Mouse (Mus musculus): Measurements from ENCODE around the gene Plrg1.

The Plrg1 gene

DNA sequence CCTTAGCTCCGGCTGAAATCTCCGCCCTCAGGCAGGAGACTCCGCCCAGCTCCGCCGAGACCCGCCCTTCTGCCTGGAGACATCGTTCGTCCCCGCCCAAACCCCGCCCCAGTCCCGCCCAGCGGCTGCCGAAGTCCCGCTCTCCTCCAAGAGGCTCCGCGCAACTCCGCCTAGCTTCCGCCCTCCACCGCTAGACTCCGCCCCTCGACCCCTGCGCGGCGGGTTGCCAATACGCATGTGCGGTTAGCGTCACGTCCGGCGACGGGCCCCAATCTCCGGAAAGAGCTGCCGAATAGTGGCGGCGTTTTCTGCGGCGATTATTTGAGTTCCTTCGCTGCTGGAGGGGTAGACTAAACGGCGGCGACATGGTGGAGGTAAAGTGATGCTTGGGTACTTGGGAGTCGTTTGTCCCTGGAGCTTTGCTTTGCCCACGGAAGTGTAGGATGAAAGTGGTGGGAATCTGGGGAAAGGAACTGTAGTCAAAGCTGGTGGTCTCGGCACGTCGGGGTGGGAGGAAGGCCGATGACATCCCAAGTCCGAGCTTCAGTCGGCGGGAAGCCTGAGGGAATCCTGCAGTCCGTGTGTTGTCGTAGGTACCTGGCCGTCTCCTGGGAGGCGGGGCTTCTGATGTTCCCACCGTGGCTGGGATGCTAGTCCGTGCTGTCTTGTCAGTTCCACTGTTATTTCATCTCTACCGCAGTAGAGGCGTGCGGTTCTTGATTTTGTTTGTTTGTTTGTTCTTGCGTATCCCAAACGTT, at the start of gene Plrg1:
Gene Plrg1 (plus strand): TSS at position 242 of the 758 bp plus-strand sequence.
- DNase-seq (ENCODE audit: low spot score in 2 of 2), result peak; percentile 97 to 99

DNA sequence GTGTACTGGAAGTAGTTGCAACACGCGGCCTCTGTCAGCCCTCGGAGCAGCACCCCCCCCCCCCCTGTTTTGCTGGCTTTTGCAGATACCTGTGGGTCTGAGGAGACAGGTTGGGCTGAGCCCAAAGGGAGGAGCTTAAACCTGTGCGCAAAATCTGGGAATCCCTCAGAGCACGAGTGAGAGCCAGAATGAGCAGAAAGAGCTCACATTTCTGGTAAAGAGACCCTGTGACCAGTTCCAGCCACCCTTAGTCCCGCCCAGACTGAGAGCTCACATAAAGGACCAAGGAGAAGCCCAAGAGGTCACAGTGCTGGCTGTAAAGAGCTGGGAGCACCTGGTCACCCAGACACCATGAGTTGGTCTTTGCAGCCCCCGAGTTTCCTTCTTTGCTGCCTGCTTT, 47.8 kb upstream of the Plrg1 start, which contains the start of gene Fgg:
Gene Fgg (plus strand): TSS at position 168 of the 400 bp plus-strand sequence.
- no peak for DNase-seq (ENCODE audit: low spot score in 2 of 2)

DNA sequence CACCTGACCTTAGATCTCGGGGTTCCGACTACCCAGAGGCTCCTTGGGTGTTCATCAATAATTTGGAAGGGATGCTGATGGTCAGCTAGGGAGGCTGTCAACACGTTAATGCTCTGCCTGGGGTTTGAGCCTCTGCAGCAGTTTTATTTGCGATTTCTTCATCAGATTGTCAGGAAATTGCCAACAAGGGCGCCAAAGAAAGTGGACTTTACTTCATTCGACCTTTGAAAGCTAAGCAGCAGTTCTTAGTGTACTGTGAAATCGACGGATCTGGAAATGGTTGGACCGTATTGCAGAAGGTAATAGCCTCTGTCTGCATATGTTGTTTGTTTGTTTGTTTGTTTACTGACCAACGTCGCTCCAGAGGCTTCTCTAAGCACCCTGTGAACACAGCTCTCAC, 45.0 kb upstream of the Plrg1 start:
- no peak for DNase-seq (ENCODE audit: low spot score in 2 of 2)

DNA sequence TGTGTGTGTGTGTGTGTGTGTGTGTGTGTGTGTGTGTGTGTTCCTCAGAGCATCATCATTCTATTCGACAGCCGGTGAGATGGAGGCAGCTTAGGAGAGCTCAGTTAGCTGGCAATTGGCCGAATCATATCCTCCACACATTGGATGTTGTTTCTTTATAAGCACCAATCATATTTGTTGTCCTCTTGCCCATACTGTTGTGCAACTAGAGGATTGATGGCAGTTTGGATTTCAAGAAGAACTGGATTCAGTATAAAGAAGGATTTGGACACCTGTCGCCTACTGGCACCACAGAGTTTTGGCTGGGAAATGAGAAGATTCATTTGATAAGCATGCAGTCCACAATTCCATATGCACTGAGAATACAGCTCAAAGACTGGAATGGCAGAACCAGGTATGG, 44.2 kb upstream of the Plrg1 start:
- DNase-seq (ENCODE audit: low spot score in 2 of 2), result no peak

DNA sequence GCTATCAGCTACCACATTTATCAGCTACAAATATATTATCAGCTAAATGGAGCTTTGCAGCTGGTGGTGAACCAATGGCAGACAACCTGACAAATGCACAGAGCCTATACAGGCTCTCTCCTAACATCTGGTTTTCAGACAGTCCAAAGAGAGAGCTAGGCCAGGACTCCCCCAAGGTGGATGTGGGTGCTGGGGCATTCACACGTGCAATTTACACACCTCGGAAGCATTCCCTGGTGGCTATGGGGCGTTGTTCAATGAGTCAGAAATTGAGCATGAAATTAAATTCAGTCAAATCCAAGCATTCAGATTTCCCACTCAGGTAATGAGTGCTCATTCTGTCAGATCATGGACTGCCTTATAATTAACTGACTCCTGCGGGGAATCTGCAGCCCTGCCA, 43.8 kb upstream of the Plrg1 start:
- DNase-seq (ENCODE audit: low spot score in 2 of 2), result no peak

DNA sequence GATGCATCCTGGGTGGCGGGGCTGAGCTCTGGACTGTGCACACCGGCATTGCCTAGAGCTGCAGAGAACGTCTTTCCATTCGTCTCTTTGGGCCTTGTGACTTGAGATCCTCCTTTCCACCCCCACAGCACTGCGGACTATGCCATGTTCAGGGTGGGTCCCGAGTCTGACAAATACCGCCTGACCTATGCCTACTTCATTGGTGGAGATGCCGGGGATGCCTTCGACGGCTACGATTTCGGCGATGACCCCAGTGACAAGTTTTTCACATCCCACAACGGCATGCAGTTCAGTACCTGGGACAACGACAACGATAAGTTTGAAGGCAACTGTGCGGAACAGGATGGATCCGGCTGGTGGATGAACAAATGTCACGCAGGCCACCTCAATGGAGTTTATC, 42.7 kb upstream of the Plrg1 start:
- DNase-seq (ENCODE audit: low spot score in 2 of 2), result no peak

DNA sequence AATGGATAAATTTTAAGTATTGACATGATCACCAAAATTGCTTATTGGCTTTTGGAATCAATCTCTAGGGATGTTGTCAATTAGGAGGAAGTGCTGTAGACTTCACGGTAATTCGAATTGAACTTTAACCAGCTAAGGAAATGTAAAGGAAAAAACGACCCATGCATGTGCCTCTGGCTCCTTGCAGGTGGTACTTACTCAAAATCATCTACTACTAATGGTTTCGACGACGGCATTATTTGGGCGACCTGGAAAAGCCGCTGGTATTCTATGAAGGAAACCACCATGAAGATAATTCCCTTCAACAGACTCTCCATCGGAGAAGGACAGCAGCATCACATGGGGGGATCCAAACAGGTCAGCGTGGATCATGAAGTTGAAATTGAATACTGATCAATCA, 41.4 kb upstream of the Plrg1 start:
- DNase-seq (ENCODE audit: low spot score in 2 of 2), result no peak

DNA sequence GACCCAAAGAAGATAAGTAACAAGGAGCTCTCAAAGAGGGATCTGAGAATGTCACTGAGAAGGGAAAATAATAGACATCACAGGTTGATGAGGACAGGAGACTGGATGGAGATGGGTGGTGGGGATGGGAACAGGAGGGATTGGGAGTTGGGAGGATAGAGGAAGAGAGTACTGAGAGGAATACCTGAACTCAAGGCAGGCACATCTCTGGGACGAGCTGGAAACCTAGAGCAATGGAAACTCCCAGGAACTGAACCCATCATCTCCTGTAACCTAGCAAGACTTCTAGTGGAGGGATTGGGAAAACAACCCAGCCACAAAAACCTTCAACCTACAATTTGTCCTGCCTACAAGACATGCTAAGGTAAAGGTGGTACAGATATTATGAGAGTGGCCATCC, 39.1 kb upstream of the Plrg1 start:
- no peak for DNase-seq (ENCODE audit: low spot score in 2 of 2)

DNA sequence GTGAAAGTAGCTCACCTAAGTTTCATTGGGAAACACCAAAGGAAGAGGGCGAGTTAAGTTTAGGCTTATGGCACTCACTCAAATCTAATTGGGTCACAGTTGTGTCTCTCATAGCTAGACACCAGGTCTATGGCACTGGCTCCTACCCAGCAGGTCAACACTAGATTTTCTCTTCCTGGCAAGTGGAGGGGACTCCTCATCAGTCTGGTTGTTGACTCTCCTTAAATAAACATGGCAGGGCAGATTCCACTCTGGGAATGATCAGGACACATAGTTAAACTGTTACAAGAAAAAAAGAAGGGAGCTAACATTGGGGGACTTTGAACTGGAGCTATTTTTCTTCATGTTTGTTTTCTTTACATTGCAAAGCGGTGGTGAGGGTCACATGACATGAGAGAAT, 34.9 kb upstream of the Plrg1 start:
- no peak for DNase-seq (ENCODE audit: low spot score in 2 of 2)

DNA sequence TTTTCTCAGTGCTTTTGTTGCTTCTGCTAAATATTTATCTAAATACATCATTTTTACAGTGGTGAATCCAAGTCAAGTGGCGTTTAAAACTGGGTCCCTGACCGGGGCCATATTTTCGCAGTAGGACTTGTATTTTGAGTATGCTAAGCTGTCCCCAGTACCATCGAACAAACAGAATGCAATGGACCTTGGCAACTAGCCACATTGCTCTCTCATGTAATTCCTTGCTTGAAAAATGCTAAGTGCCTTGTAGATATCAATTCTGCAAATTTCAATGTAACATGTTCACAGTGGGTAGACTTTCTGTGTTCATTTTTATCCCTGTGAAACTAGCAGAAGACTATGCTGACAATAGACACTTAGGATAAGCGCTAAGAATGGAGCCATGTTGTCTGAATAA, 34.1 kb upstream of the Plrg1 start:
- DNase-seq (ENCODE audit: low spot score in 2 of 2), result no peak

DNA sequence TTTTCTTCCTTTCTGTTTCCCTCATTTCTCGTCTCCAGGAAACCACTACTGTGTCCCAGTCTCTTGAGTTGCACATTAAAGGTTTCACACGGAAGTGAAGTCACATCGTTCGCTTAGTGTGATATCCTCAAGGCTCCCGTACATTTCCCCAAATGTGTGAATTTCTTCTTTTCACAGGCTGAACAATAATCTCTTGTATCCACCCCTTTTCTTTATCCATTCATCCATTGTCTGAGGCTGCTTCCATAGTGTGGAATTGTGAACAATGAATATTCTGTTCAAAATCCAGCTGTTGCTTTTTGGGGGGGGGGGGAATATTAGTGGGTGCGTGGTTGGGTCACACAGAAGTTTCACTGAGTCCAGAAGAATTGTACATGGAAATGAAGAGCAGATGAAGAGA, 30.3 kb upstream of the Plrg1 start:
- no peak for DNase-seq (ENCODE audit: low spot score in 2 of 2)

DNA sequence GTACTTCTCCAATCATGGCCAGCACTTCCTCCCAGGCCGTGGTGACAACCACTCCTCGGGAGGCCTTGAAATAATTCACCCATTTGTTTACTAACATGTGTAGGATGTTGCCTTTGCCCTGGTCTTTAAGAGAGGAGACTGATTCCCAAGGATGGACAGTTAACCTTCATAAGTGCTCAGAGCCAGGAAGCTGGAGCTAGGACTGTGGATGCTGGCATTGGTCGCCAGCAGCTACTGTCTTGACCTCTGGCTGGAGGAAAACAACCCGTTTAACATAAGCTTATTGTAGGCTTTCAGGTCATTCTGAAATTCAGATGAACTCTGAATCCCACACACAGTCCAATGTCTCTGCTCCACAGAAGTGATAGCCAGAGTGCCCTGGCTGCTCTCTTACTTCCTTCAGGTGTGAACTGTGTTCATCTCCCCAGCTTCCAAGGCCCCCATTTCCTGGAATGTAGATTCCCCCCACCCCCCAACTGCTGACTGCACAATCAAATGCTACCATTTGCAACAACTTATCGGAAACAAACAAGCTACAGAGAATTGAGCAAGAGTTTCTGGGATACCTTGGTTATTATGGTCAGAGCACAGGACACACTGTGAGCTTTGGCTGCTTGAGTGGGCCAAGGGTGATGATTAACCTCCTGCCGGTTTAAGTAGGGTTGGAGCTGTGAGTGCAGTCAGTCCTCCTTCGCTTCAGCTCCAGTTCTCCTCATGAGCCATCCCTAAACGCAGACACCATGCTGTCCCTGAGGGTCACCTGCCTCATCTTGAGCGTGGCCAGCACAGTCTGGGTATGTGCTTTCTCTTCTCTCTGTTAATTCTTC, 29.6 kb upstream of the Plrg1 start, which contains the start of gene Fga:
Gene Fga (plus strand): TSS at position 602 of the 827 bp plus-strand sequence.
- DNase-seq (ENCODE audit: low spot score in 2 of 2), result no peak

DNA sequence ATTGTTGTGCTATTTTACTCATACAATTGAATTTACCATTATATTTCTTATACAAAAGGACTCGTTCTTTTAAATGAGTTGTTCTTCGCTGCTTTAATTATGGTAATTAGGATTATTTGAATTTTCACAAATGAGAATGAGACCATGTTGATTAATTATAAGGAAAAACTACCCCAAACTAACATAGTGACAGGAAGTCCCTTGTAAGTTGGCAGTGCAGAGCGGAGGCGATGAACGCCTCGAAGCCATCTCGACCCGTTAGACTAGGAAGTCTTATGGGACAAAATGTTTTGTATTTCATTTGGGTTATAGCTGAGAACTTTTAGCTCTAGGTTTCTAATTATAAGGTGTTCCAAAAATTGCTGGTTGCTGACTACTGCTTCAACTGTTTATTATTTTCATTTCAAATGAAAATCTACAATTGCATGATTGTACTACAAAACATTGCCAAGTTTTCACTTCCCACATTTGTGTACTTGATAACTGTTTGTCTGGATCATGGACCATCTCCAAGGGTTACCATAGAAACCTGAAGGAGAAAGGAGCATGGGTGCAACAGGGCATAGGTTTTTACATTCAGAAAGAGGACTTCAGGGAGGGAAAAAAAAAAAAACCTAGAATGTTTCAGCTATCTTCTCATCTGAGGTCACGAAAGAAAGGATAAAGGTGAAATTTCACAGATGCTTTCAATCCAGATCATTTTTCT, 27.6 kb upstream of the Plrg1 start:
- no peak for DNase-seq (ENCODE audit: low spot score in 2 of 2)

DNA sequence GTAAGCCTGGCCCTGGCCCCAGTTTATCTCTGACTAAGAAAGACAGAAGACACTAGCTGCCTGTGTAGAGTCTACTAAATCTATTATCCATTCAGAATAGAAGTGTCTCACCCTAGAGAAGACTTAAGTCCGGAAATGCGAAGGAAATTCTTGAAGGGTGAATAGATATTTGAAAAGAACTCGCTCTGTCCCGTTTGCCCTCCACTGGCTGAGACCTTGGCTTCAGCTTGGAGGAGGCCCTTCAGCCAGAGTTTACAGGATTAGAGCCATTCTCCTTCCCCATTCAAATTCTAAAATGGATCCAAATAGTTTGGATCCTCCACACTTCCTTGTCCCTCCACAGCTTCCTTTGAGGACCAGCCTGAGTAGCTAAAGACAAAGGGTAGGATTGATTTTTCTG, 25.0 kb upstream of the Plrg1 start:
- DNase-seq (ENCODE audit: low spot score in 2 of 2), result no peak

DNA sequence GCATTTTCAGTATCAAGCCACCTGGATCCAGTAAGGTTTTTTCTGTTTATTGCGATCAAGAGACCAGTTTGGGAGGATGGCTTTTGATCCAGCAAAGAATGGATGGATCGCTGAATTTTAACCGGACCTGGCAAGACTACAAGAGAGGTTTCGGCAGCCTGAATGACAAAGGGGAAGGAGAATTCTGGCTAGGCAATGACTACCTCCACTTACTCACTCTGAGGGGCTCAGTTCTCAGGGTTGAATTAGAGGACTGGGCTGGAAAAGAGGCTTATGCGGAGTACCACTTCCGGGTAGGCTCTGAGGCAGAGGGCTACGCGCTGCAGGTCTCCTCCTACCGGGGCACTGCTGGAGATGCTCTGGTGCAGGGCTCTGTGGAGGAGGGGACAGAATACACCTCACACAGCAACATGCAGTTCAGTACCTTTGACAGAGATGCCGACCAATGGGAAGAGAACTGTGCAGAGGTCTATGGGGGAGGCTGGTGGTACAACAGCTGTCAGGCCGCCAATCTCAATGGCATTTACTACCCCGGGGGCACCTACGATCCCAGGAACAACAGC, 22.5 kb upstream of the Plrg1 start:
- DNase-seq (ENCODE audit: low spot score in 2 of 2), result no peak

DNA sequence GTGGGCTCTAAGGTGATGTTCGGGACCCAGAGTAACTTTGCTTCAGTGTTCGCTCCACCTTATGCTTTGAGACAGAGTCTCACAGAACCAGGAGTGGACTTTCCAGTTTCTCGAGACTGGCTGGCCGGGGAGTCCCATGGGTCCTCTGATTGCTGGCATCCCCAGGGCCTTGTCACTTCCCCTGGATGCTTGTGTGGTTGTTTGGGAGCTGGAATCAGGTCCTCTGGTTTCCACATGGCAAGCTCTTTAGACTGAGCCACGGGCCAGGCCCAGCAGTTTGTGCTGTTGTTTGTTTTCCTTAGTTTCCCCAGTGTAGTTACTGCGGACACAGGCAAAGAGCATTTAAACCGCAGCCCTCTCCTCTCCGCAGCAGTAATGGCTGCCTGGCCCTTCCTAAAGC, 21.5 kb upstream of the Plrg1 start:
- no peak for DNase-seq (ENCODE audit: low spot score in 2 of 2)

DNA sequence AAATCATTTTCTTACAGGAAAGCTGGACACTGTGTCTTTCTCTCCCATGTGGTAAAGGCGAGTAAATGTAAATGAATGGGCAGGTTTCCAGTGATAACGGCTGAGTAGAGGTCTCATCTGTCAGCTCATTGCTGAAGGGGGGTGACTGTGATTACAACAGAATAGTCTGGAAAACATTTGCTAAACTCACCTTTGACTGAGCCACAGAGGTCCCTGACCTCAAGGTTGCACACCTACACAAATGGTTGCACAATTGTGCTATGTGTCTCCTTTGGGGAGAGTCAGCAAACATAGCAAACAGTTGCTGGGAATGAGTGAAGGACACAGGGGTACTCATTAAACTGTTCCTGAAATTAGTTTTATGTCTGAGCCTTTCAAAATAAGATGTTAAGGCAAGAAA, 16.5 kb upstream of the Plrg1 start:
- DNase-seq (ENCODE audit: low spot score in 2 of 2), result no peak

DNA sequence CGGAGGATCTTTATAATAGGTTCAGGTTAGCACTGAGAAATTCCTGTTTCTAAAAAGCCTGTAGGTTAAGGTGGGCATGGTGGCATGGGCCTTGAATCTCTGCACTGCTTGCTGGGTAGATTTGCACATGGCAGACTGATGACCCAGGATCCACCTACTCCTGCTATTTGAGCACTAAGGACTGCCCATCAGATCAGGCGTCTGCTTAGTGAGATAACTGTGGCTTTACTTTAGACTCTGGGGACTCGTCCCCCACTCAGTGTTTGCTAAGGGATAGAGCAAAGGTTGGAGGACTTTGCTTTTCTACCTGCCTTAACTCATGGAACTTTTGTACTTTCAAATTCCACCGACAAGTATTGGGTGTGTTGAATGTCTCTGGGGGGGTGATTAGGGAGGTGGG, 15.7 kb upstream of the Plrg1 start:
- DNase-seq (ENCODE audit: low spot score in 2 of 2), result no peak

DNA sequence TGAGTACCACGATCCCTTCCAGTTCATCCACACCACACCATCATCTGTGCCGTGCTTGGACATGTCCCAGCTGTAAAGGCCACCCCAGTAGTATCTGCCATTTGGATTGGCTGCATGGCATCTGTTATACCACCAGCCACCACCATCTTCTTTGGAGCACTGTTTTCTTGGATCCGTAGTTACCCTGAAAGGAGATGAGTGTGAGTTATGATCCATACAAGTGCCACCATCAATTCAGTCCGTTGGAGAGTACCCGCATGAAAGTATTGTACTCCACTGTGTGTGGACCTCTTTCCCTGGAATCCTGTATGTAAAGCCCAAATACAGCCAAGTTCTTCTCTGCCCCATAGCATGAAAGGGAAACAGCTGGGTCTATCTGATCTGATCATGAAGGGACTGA, 12.9 kb upstream of the Plrg1 start:
- DNase-seq (ENCODE audit: low spot score in 2 of 2), result no peak

DNA sequence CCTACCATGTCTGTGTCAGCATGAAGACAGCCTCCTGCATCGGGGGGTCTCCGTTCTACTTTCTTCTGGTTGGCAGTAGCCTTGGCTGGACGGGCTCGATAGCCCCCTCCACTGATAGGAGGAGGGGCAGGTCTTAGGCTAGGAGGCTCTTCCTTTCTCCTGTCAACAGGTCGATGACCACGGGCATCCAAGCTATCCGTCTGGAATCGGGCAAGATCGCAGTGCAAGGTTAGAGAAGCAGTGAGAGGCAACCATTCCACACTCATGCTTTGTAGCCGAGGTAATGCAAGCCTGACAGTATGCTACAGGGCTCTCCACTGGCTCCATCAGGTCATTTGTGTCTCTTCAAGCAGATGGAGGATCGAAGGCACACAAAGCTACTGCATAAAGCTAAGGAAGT, 8.7 kb upstream of the Plrg1 start:
- no peak for DNase-seq (ENCODE audit: low spot score in 2 of 2)

DNA sequence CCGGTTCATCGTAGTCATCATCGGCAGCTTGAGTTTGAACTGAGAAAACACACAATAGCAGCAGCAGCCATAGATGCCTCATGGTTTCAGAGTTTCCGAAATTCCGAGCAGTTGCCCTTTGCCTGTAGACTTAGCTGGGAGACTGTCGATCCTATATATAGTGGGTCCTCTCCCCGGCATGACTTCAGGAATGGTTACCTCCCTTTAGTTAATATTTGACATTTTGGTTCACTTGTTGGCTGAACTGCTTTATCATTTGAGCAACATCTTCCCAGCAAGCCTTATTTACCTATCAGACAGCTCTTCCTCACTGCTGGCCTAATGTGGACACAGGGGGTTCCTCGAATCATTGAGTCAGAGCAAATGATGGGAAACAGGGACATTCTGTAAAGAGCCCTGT, 5.6 kb upstream of the Plrg1 start, which contains the start of gene Fgb:
Gene Fgb (minus strand): TSS at position 184 of the 400 bp plus-strand sequence.
- no peak for DNase-seq (ENCODE audit: low spot score in 2 of 2)

DNA sequence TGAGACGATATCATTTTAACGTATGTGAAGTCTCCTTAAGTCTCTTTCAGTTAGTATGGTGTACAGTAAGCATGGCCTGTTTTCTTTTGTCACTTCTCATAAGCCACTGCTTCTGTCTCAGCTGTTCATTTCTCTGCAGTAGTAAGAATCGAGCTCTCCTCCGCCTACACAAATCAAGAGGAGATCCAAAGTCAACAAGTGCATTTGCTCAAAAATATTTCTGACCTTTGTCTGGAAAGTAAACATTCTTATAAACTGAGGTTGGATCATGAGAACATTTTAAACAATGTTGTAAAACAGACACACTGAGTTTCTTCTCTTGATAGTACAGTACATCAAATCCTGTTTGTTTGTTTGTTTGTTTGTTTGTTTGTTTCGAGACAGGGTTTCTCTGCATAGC, 4.7 kb upstream of the Plrg1 start:
- DNase-seq (ENCODE audit: low spot score in 2 of 2), result no peak

Measured in right cerebral cortex, adult 2 months (tissue).